Mouse (Mus musculus): Measurements from ENCODE around the gene A630095N17Rik. TPM values are rescaled to one million over a fixed set of nuclear protein-coding genes. Genes with fewer than 3 reads are reported as not detected.

The A630095N17Rik gene
- total RNA-seq, 2 experiments from 2014 or later: not detected

DNA sequence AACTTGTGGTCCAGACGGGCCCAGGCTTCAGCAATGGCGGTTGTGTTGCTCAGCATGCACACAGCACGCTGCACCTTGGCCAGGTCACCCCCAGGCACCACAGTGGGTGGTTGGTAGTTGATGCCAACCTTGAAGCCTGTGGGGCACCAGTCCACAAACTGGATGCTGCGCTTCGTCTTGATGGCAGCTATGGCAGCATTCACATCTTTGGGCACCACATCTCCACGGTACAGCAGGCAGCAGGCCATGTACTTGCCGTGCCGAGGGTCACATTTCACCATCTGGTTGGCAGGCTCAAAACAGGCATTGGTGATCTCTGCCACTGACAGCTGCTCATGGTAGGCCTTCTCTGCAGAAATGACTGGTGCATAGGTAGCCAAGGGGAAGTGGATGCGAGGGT lies 16.1 kb downstream of the A630095N17Rik start:
- DNase-seq (ENCODE audit: low spot score): peak; percentile 72

DNA sequence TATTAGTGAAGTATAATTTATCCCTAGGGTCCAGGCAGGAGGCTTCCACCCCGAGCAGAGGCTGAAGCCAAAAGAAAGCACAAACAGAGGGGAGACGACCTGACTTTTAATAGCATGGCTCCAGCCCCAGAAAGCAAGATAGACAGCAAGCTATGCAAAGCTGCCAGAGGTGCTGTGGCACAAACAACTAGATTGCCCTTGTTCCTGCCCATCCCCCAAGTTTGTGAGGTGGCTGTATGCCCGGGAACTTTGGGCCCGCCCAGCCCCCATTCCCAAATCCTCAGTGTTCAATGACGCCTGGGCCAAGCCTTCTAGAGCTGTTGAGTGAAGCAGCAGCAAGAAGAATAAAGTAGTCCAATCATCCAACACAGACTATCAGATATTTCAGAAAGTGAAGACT lies 17.0 kb downstream of the A630095N17Rik start:
- DNase-seq (ENCODE audit: low spot score): peak; percentile 63

DNA sequence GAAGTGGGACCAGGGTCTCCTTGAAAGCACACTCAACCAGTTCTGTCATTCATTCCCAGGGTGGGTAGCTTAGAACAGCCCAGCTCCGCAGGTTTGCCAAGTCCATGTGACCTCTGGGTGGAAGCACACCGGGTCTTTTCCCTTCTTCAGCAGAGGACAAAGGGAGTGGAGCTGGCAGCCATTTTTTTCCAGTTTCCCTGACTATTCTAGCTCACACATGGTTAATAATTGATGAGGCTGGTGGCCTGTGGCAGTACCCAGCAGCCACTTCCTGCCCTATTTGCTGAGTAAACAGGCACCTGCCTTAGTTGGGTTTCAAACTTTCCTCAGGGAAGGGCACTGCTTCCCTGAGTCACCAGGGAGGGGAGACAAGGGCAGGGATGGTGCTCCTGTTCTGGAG lies 17.5 kb downstream of the A630095N17Rik start:
- no peak for DNase-seq (ENCODE audit: low spot score)

DNA sequence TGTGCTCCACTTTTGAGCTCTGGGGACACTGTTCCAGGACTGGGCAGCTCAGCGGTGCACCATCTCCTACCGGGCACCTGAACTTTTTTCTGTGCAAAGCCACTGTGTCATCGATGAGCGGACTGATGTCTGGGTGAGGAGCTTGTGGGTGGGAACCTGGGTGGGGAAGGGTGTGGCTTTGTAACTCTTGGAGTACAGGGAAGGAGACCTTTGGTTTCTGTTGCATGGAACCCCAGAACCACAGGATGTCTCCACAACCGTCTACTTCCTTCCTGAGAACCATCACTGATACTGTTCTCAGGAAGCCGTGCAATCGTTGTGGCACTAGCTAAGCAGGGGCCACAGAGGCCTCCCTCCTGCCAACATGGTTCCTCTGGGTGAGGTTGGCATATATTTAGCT lies 18.8 kb downstream of the A630095N17Rik start:
- DNase-seq (ENCODE audit: low spot score): no peak

DNA sequence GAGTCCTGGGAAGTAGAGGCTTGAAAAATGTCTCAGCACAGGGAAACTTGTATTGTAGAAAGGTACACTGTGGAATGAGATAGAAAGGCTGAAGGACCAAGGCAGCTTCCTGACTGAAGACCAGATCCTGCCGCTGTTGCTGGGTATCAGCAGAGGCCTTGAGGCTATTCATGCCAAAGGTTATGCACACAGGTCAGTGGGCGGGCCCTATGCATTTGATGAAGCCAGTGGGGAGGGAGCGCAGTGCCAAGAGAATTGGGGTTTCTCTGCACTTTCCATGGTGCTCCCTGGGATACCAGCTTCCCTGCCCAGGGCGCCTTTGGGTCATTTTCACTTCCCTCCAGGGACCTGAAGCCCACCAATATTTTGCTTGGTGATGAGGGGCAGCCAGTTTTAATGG lies 19.4 kb downstream of the A630095N17Rik start:
- no peak for DNase-seq (ENCODE audit: low spot score)

DNA sequence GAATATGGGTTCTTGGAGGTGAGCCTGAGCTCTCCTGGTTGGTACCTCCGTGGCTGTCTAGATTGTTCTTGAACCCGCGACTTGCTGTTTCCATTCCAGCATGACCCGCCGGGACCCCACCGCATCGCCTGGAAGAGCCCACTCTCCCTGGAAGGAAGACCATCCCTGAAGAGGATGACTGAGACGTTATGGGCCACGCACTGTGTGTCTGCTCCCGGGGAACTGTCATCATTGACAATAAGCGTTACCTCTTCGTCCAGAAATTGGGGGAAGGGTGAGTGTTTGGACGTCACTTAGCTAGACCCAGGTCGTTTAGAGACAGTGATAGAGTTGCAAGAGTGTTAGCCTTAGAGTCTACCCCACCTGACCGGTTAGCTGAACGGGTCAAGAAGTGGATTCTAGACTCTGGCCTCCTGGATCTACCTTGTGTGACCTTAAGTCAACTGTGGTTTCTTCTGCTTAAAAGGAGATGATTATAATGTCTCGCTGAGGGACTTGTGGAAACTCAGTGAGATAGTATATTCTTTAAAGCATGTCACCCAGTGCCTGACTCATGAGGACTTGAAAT lies 20.7 kb downstream of the A630095N17Rik start:
- no peak for DNase-seq (ENCODE audit: low spot score)

DNA sequence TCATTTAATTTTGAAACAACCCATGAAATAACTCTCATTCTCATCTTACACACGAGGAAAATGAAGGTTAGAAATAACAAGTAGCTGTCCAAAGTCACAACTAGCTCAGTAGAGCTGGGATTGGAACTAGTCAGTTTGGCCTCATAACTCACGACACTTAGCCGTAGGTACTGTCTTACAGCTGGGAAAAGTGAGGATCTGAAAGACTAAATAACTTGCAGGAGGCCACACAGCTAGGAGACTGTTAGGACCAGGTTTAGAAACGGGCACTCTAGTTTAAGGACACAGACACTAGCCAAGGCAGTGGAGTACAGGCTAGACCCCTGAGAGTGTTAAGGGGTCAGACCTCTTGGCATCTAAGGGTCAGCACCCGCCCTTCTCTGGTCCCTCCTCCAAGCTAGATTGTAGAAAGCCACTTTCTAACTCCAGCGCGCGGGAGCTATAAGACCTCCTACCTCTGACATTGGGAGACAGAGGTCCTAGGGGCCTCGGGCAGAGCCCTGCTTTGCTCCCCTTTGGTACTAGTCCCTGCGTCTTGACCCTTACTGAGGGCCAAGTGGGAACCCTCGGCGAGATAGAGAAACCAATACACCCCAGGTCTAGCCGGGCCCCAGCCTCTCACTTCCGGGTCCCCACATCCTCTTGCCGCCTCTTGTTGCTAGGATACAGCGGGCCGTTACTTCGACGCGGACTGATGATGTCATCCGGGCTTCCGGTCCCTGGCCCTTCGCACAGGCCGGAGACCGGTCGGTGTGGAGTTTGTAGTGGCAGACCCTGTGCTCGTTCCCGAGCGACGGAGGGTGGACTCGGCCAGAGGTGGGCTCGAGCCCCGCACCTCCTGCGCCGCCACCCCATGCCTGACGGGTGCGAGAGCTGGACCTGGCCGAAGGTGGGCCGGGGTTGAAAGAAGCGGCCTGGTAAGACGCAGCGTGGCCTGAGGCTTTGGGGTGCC lies 21.5 kb downstream of the A630095N17Rik start, which contains the start of the genes Glb1l and Stk16:
Gene Glb1l, minus strand, starts transcription at position 678 of the 952 bp plus-strand sequence.
Gene Stk16, plus strand, starts transcription at position 703 of the 952 bp plus-strand sequence.
- peak; percentile 97 for DNase-seq (ENCODE audit: low spot score)

DNA sequence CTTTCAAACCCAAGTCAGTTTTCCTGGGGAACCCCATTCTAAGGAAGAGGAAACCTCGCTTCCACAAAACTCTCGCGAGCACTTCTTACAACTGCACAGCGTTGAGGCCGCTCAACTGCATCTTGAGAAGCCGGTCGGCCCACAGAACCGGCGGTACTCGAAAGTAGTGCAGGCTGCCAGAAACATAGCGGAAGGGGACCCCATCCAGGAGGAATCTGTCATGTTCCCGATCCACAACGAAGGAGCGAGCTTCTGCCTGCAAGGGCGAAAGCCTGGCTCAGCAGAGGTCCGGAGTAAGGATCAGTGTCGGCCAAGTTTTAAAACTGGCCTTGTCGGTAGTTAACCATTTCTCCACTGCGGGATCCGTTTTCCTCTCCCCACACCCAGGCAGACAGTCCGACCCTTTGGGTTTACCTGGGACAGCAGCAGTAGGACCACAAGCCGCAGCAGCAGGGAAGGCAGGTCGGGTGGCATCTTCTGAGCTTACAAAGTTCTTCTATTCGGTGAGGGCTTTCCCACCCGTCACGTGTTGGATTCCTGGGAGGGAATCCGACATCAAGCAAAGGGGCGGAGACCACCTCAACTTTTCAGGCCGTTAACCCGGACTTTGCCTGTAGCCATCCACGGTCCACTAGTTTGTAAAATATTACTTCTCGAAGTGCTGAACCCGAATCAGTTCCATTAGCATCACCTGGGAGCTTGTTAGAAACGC lies 22.8 kb downstream of the A630095N17Rik start:
- peak; percentile 16 for DNase-seq (ENCODE audit: low spot score)

DNA sequence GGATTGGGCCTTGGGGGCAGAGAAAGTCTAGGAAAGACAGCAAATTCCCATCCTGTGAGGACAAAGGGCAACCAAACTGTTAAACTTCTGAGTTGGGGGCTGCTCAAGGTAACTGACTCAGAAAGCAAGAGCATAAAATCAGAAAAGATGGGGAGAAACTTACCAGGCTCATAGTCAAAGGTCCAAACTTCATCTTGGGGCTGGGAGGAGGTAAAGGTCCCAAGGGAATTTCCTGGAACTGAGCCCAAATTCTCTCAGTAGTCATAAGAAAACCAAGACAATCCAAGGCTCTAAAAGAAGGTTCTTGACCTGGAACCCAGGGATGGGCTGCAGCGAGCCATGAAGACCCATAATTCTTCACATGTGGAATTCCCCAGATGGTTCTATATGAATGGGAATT lies 30.7 kb downstream of the A630095N17Rik start:
- no peak for DNase-seq (ENCODE audit: low spot score)

DNA sequence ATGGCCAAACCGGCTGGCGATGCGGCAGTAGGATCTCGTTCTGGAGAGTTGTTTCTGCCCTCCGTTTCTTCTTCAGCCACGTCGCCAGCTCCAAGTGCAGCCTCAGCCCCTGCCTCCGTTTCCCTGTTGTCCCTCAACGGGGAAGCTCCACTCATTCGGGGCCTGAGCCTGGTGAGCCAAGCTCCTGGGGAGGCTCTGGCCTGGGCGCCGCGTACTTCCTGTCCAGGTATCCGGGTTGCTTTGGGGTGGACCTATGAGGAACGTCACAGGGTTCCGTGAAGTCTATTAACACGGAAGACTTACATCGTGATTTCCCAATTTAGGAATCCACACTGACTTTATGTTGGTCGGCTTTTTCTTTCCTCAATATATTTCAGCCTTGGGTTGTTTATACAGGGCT lies 39.5 kb downstream of the A630095N17Rik start:
- no peak for DNase-seq (ENCODE audit: low spot score)

DNA sequence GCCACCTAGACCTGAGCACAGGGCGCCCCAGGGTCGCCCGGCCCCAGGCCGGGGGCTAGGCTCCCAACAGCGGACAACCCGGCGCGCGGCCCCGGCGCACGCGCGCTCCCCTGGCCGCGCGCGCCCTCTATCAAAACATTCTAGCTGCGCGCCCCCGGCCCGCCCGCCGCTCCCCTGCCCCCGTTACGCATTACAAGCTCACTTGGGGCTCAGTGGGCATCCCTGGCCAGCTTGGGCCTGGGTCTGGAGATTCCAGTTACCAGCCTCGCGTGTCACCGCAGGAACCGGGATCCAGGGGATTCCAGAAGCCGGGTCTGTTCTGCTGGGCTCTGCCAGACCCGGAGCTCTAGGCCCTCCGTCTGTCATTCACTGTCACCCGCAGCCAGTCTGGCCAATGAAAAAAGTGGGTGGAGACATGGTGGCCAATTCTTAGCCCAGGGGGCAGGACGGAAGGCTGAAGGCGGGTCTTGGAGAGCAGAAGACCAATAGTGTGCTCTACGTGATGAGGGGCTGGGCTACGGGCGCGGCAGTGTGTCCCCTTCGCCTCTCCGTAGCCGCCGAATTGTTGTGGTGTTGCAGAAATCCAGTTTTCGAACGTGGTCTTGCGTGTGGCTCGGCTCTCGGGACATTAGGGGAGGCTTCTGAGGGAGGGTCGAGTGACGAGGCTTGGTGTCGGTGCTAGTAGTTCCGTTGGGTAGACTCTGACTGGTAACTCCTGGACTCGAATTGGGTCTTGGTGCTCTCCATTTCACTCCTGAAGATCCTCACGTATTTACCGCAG lies 40.1 kb downstream of the A630095N17Rik start, which contains the start of the genes Ankzf1 and Atg9a:
Gene Ankzf1, plus strand, starts transcription at position 530 of the 781 bp plus-strand sequence.
Gene Atg9a, minus strand, starts transcription at position 575 of the 781 bp plus-strand sequence.
- peak; percentile 97 for DNase-seq (ENCODE audit: low spot score)

DNA sequence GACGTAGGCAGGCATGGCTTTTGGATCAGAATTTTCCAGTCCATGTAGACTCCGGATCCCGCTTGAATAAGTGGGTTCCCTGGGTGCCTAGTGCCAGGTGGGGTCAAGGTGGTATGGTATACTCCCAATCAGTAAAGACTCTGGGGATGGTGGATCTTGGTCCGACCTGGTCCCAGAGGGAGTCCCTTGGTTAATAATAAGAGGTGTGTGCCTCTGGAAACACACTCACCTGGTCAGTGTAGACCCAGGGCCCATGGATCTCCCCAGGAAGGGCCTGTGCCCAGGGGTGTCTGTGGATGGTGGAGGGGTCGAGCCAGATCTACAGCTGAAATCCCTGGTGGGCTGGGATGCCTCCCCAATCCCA lies 40.7 kb downstream of the A630095N17Rik start:
- DNase-seq (ENCODE audit: low spot score): no peak

DNA sequence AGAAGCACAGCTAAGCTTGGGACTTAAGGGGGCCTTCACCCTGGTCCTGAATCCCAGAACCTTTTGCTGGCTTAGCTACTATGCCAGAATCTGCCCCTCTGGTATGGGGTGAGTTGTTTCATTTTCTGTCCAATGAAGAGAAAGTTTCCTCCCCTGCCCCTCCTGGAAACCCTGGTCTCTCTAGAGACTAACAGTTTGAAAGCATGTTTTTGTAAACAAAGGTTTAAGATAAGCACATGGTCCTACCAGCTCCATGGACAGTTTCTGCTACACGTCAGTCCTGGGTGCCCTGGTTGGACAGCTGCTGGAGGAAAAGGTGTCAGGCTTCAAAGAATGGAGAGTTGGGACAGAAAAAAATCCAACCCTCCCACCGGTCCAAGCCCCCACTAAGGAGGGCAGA lies 41.3 kb downstream of the A630095N17Rik start:
- DNase-seq (ENCODE audit: low spot score): no peak

DNA sequence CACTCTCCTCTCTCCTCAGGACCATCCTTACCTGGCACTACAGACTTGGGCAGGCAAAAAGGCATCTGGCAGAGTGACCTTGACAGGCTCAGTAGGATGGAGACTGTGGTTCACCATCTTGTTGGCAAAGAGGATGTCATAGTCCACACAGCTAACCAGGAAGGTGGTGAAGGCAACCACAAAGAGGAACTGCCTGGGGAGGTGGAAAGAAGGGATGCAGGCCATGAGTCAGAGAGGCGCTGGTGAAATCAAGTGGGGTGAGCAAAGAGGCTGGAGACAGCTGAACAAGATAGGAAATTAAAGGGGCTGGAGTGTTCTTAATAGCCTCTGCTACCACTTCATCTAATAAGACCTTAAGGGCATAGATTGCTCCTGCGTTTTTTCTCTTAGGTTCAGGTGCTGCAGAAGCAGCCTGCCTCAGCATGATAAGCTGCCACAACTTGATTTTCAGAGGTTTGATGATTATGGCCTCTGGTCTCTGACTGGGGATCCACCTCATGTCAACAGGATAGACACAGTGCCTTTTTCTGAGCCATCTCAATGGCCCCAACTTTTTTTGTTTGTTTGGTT lies 43.9 kb downstream of the A630095N17Rik start:
- no peak for DNase-seq (ENCODE audit: low spot score)

DNA sequence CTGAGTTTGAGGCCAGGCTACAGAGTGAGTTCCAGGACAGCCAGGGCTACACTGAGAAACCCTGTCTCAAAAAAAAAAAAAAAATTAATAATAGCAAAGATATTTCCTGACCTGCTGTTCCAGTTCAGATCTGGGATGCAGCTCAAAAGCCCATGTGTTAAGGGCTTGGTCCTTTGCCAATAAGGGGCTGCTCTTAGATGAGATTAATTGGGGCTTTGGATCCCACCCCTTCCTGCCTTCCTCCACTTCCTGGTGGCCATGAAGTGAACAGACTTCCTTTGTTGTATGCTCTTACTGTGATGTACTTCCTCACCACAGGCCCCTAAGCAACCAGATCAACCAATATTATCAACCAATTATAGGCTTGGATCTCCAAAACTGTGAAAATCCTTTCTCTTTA lies 44.8 kb downstream of the A630095N17Rik start:
- DNase-seq (ENCODE audit: low spot score): no peak

DNA sequence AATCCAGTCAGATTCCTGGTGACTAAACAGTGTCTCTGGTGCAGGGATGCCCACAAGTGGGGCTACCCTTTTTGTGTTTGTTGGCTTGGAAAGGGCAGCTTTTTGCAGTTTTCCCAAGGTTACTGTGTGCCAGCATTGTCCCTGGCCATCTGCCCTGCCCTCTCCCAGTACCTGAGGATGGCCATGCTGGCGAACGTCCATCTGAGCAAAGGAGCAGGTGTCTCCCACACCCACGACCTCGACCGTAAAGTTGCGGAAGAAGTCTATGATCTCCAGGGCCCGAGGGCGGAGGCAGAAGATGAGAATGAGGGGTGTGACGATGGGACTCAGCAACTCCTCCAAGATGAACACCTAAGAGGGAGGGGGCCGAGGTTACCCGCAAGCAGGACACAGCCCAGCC lies 46.4 kb downstream of the A630095N17Rik start:
- DNase-seq (ENCODE audit: low spot score): no peak

DNA sequence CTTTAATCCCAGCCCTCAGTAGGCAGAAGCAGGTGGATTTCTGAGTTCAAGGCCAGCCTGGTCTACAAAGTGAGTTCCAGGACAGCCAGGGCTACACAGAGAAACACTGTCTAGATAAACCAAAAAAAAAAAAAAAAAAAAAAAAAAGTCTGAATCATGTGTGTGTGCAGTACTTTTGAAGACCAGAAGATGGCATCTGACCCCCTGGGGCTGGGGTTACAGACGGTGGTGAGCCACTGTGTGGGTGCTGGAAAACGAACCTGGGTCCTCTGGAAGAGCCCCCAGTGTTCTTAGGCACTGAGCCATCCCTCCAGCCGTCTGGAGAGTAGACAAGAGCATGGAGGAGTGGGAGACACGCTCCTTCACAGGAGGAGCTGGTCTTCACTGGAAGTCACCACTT lies 49.7 kb downstream of the A630095N17Rik start:
- DNase-seq (ENCODE audit: low spot score): no peak

DNA sequence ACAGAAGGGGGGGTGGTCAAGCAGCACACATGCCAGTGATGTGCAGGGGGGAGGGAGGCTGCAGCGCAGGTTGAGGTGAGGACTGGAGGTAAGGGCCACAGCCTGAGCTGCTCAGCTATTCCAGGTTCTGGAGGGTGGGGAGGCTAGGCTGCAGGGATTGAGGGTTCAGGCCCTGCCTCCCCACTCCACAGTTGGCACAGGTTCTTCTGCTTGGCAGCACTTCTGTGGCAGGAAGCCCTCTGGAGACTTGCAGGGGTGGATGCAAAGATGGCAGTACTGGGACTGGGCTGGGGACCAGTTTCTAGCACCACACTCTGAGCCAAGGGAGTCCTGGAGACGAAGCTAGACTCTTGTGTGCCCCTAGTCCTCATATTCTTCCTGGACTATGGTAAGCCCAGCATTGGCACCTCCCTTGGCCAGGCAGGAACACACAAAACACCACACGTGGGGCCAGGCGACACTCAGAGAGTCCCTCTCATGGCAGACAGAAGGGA lies 50.5 kb downstream of the A630095N17Rik start:
- DNase-seq (ENCODE audit: low spot score): no peak

DNA sequence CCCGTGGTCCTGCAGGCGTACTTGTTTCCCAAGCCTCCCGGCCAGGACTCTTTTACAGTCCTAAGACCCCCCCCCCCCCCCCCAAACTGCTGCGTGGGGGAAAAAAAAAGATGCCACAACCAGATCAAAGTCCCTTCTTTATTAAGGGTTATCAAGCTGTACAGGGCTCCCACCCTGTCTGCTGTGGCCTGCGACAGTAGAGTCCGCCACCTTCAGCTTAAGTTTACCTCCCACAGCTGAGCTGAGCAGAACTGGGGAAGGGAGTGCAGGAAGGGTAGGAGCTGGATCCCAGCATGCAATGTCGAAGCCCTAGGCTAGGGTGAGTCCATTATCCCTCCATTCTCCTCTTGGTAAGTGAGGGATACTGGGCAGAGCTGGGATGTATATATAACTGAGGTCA lies 51.2 kb downstream of the A630095N17Rik start:
- no peak for DNase-seq (ENCODE audit: low spot score)

DNA sequence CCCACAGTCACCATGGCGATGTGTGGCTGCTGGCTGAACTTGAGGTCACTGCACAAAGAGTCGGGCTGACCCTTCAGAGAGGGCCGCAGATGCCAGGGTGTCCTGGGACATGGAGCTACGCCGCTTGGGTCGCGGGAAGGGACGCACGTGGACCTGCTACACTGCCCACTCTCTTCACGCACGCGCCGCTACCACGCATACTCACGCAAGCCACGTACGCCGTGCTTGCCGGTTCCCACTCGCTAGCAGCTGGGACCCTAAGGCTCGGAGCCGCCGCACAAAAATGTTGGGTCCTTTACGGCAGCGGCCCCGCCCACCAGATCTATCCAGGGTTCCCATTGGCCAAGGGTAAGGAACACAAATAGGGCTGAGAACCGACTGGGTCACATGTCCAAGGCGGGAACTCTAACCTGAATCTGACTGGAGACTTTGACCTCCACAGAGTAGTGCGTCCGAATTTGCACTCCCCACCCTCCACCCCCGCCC lies 51.8 kb downstream of the A630095N17Rik start, which contains the start of gene Abcb6:
Gene Abcb6, minus strand, starts transcription at position 288 of the 486 bp plus-strand sequence.
- peak; percentile 87 for DNase-seq (ENCODE audit: low spot score)
